Mouse (Mus musculus) kidney, postnatal 4 days (tissue): ENCODE measurements around the gene Dock1.

Experiments
- DNase-seq, 2 experiments: peaks; one replicate each; pipeline ENCODE4 v3.0.0; 2021; ENCODE audit warnings: mixed read lengths in 2 of 2

The Dock1 gene

GRCm38 (mm10) chr7:135068887-135069286, 398.4 kb downstream of the Dock1 start:
- no peak for DNase-seq

GRCm38 (mm10) chr7:135076904-135077303, 406.4 kb downstream of the Dock1 start:
- DNase-seq = no peak

- DNase-seq = no peak
These were observed 406.9 kb downstream of the Dock1 start for GRCm38 (mm10) chr7:135077340-135077739.

GRCm38 (mm10) chr7:135077806-135078205, 407.4 kb downstream of the Dock1 start:
- no peak for DNase-seq

GRCm38 (mm10) chr7:135083421-135083820, 413.0 kb downstream of the Dock1 start:
- no peak for DNase-seq

- no peak for DNase-seq
These were observed 413.6 kb downstream of the Dock1 start for GRCm38 (mm10) chr7:135084069-135084468.

- no peak for DNase-seq
These were observed 416.1 kb downstream of the Dock1 start for GRCm38 (mm10) chr7:135086556-135086955.

GRCm38 (mm10) chr7:135089626-135090025, 419.2 kb downstream of the Dock1 start:
- no peak for DNase-seq

GRCm38 (mm10) chr7:135093851-135094250, 423.4 kb downstream of the Dock1 start:
- no peak for DNase-seq

GRCm38 (mm10) chr7:135101921-135102320, 431.5 kb downstream of the Dock1 start:
- DNase-seq = no peak

- DNase-seq = peak; percentile 25 to 27
These were observed 436.1 kb downstream of the Dock1 start for GRCm38 (mm10) chr7:135106536-135106935.

- DNase-seq = no peak
These were observed 439.9 kb downstream of the Dock1 start for GRCm38 (mm10) chr7:135110307-135110706.

- no peak for DNase-seq
These were observed 455.0 kb downstream of the Dock1 start for GRCm38 (mm10) chr7:135125296-135126065.

GRCm38 (mm10) chr7:135132461-135132860, 462.0 kb downstream of the Dock1 start:
- no peak for DNase-seq

GRCm38 (mm10) chr7:135134619-135135018, 464.2 kb downstream of the Dock1 start:
- DNase-seq = peak; percentile 27 to 38

GRCm38 (mm10) chr7:135139153-135139612, 468.7 kb downstream of the Dock1 start:
- no peak for DNase-seq

- no peak for DNase-seq
These were observed 474.3 kb downstream of the Dock1 start for GRCm38 (mm10) chr7:135144731-135145130.

GRCm38 (mm10) chr7:135150926-135151325, 480.5 kb downstream of the Dock1 start:
- no peak for DNase-seq

- no peak for DNase-seq
These were observed 487.1 kb downstream of the Dock1 start for GRCm38 (mm10) chr7:135157571-135157970.

- no peak for DNase-seq
These were observed 487.9 kb downstream of the Dock1 start for GRCm38 (mm10) chr7:135158381-135158780.

- no peak for DNase-seq
These were observed 489.2 kb downstream of the Dock1 start for GRCm38 (mm10) chr7:135159606-135160005.

GRCm38 (mm10) chr7:135165155-135165554, 494.7 kb downstream of the Dock1 start:
- peak; percentile 70 to 77 for DNase-seq

GRCm38 (mm10) chr7:135169936-135170335, 499.5 kb downstream of the Dock1 start:
- DNase-seq = no peak

GRCm38 (mm10) chr7:135172219-135172618, 501.8 kb downstream of the Dock1 start:
- peak; percentile 18 to 24 for DNase-seq

GRCm38 (mm10) chr7:135194190-135194589, 523.7 kb downstream of the Dock1 start:
- DNase-seq = no peak
